Mouse (Mus musculus): Measurements from ENCODE around the gene Yars. TPM values are rescaled to one million over a fixed set of nuclear protein-coding genes. Genes with fewer than 3 reads are reported as not detected.
A peak's percentile ranks its signal among the peaks of the same experiment; 100 is the strongest.

Gene Yars
- polyA plus RNA-seq, 1 experiment from 2014 or later: 80.5 TPM

GRCm38 (mm10) chr4:129248243-129248767, 58.7 kb downstream of the Yars start:
- under 1% methylated on average over 45 of the region's 74 CpGs for WGBS
- Histone ChIP-seq H3K9ac (peak overlapping the region; percentile 51), H3K4me1 (peaks cover 39% of the 10 kb centered on the region), H3K36me3 (no peaks in the 10 kb centered on the region), H3K9me3 (no peaks in the 10 kb centered on the region), H3K4me3 (peak overlapping the region; percentile 61), H3K27me3 (peaks cover 48% of the 10 kb centered on the region), H3K27ac (peak overlapping the region; percentile 33; the same call in 1 of the 2 replicates), H3K4me2 (peak overlapping the region; percentile 96)
- no peak for ATAC-seq (ENCODE audit: insufficient number of reproducible peaks, low FRiP score, low TSS enrichment, low read depth)

GRCm38 (mm10) chr4:129249288-129249687, 59.7 kb downstream of the Yars start:
- Histone ChIP-seq H3K36me3 (no peaks in the 10 kb centered on the region), H3K27ac (no peak overlapping the region), H3K4me1 (peaks cover 39% of the 10 kb centered on the region), H3K9ac (no peak overlapping the region), H3K4me3 (no peak overlapping the region), H3K27me3 (peaks cover 48% of the 10 kb centered on the region), H3K4me2 (no peak overlapping the region), H3K9me3 (no peaks in the 10 kb centered on the region)
- no peak for ATAC-seq (ENCODE audit: insufficient number of reproducible peaks, low FRiP score, low TSS enrichment, low read depth)
- 40% methylated on average over 7 of the region's 7 CpGs for WGBS

GRCm38 (mm10) chr4:129250759-129251481, 61.4 kb downstream of the Yars start:
- peaks cover 32% of the 10 kb centered on the region for H3K4me1 ChIP-seq
- WGBS: 34% methylated on average over 15 of the region's 15 CpGs
- H3K27ac ChIP-seq: no peak overlapping the region
- no peaks in the 10 kb centered on the region for H3K36me3 ChIP-seq
- H3K4me3 ChIP-seq: 0 out of 2 replicates have a peak overlapping the region, but pooled peaks have one; percentile 4
- no peaks in the 10 kb centered on the region for H3K9me3 ChIP-seq
- ATAC-seq (ENCODE audit: insufficient number of reproducible peaks, low FRiP score, low TSS enrichment, low read depth): no peak
- H3K9ac ChIP-seq: no peak overlapping the region
- H3K4me2 ChIP-seq: 0 out of 2 replicates have a peak overlapping the region, but pooled peaks have one; percentile 15
- H3K27me3 ChIP-seq: peaks cover 40% of the 10 kb centered on the region

GRCm38 (mm10) chr4:129251482-129252125, 62.0 kb downstream of the Yars start:
- no peak for ATAC-seq (ENCODE audit: insufficient number of reproducible peaks, low FRiP score, low TSS enrichment, low read depth)
- peaks cover 36% of the 10 kb centered on the region for H3K27me3 ChIP-seq
- no peaks in the 10 kb centered on the region for H3K9me3 ChIP-seq
- H3K4me1 ChIP-seq: peaks cover 37% of the 10 kb centered on the region
- no peak overlapping the region for H3K27ac ChIP-seq
- H3K36me3 ChIP-seq: no peaks in the 10 kb centered on the region
- H3K9ac ChIP-seq: no peak overlapping the region
- 0 out of 2 replicates have a peak overlapping the region, but pooled peaks have one; percentile 15 for H3K4me2 ChIP-seq
- peak overlapping the region; percentile 4; the same call in 1 of the 2 replicates for H3K4me3 ChIP-seq
- WGBS: 8% methylated on average over 15 of the region's 15 CpGs

GRCm38 (mm10) chr4:129252492-129252891, 62.9 kb downstream of the Yars start:
- Histone ChIP-seq H3K27me3 (peaks cover 28% of the 10 kb centered on the region), H3K36me3 (no peaks in the 10 kb centered on the region), H3K9ac (no peak overlapping the region), H3K9me3 (no peaks in the 10 kb centered on the region), H3K27ac (no peak overlapping the region), H3K4me1 (peaks cover 34% of the 10 kb centered on the region), H3K4me3 (no peak overlapping the region), H3K4me2 (no peak overlapping the region)
- 94% methylated on average over 2 of the region's 2 CpGs for WGBS
- ATAC-seq (ENCODE audit: insufficient number of reproducible peaks, low FRiP score, low TSS enrichment, low read depth): no peak

GRCm38 (mm10) chr4:129254571-129254970, 65.0 kb downstream of the Yars start:
- WGBS: 91% methylated on average over 3 of the region's 3 CpGs
- Histone ChIP-seq H3K36me3 (no peaks in the 10 kb centered on the region), H3K27ac (no peak overlapping the region), H3K27me3 (peaks cover 13% of the 10 kb centered on the region), H3K4me2 (no peak overlapping the region), H3K4me1 (peaks cover 20% of the 10 kb centered on the region), H3K9me3 (no peaks in the 10 kb centered on the region), H3K4me3 (no peak overlapping the region), H3K9ac (no peak overlapping the region)
- no peak for ATAC-seq (ENCODE audit: insufficient number of reproducible peaks, low FRiP score, low TSS enrichment, low read depth)

- no peaks in the 10 kb centered on the region for H3K27me3 ChIP-seq
- peak; percentile 45; the same call in 1 of the 2 replicates for ATAC-seq (ENCODE audit: insufficient number of reproducible peaks, low FRiP score, low TSS enrichment, low read depth)
- H3K27ac ChIP-seq: 0 out of 2 replicates have a peak overlapping the region, but pooled peaks have one; percentile 2
- no peaks in the 10 kb centered on the region for H3K36me3 ChIP-seq
- peaks cover 13% of the 10 kb centered on the region for H3K4me1 ChIP-seq
- H3K9ac ChIP-seq: no peak overlapping the region
- H3K4me3 ChIP-seq: no peak overlapping the region
- WGBS: 36% methylated on average over 8 of the region's 8 CpGs
- no peaks in the 10 kb centered on the region for H3K9me3 ChIP-seq
- H3K4me2 ChIP-seq: no peak overlapping the region
Measured at GRCm38 (mm10) chr4:129256450-129257380, 67.2 kb downstream of the Yars start.

- H3K9ac ChIP-seq: no peak overlapping the region
- no peak overlapping the region for H3K4me2 ChIP-seq
- H3K36me3 ChIP-seq: no peaks in the 10 kb centered on the region
- ATAC-seq (ENCODE audit: insufficient number of reproducible peaks, low FRiP score, low TSS enrichment, low read depth): no peak
- H3K9me3 ChIP-seq: no peaks in the 10 kb centered on the region
- WGBS: 82% methylated on average over 4 of the region's 4 CpGs
- H3K4me3 ChIP-seq: no peak overlapping the region
- peaks cover 22% of the 10 kb centered on the region for H3K4me1 ChIP-seq
- no peak overlapping the region for H3K27ac ChIP-seq
- H3K27me3 ChIP-seq: no peaks in the 10 kb centered on the region
Measured at GRCm38 (mm10) chr4:129259101-129259500, 69.5 kb downstream of the Yars start.

- no peak overlapping the region for H3K4me2 ChIP-seq
- no peak overlapping the region for H3K9ac ChIP-seq
- no peak overlapping the region for H3K4me3 ChIP-seq
- no peaks in the 10 kb centered on the region for H3K9me3 ChIP-seq
- ATAC-seq (ENCODE audit: insufficient number of reproducible peaks, low FRiP score, low TSS enrichment, low read depth): no peak
- H3K36me3 ChIP-seq: no peaks in the 10 kb centered on the region
- 28% methylated on average over 6 of the region's 6 CpGs for WGBS
- peaks cover 22% of the 10 kb centered on the region for H3K4me1 ChIP-seq
- no peak overlapping the region for H3K27ac ChIP-seq
- H3K27me3 ChIP-seq: no peaks in the 10 kb centered on the region
Measured at GRCm38 (mm10) chr4:129260678-129261077, 71.1 kb downstream of the Yars start.

GRCm38 (mm10) chr4:129261196-129261595, 71.6 kb downstream of the Yars start, which contains the start of gene C77080:
TSS of gene C77080 (minus strand) at chr4:129261404.
- 24% methylated on average over 2 of the region's 4 CpGs for WGBS
- no peak within 1 kb of the TSS for H3K4me2 ChIP-seq
- no peak within 1 kb of the TSS for H3K27ac ChIP-seq
- no peak within 1 kb of the TSS for H3K4me3 ChIP-seq
- H3K27me3 ChIP-seq: no peaks in the 10 kb centered on the region
- peaks cover 22% of the 10 kb centered on the region for H3K4me1 ChIP-seq
- no peak for ATAC-seq (ENCODE audit: insufficient number of reproducible peaks, low FRiP score, low TSS enrichment, low read depth)
- H3K36me3 ChIP-seq: no peaks in the 10 kb centered on the region
- no peak within 1 kb of the TSS for H3K9ac ChIP-seq
- H3K9me3 ChIP-seq: no peaks in the 10 kb centered on the region
